Mouse (Mus musculus) intestine, postnatal 0 days (tissue): ENCODE measurements around the gene Gm1604a. TPM values are rescaled to one million over a fixed set of nuclear protein-coding genes. Genes with fewer than 3 reads are reported as not detected.
"Not testable (repeated sequence)": the region's sequence is repeated elsewhere in the genome, so short reads cannot be mapped to it uniquely, and the experiment has no call there.

Source experiments
- ATAC-seq: fragments of 200-750 bp; cut with Nextera tagmentation; 2 replicates; pipeline ENCODE4 v1.8.0; 2017; ENCODE audit warnings: mild to moderate bottlenecking, moderate TSS enrichment, moderate library complexity
- H3K27ac ChIP-seq: fragments of 300-500 bp; sonication (generic); 2 replicates; pipeline ENCODE4 v1.5.1; 2014; ENCODE audit warnings: mild to moderate bottlenecking, low read depth, low read length, moderate library complexity
- H3K27me3 ChIP-seq: fragments of 300-500 bp; sonication (generic); replicated peaks from 2 replicates; pipeline ENCODE4 v1.6.1; 2014; ENCODE audit warnings: low read length, mixed read lengths; ENCODE audit not compliant: control insufficient read depth, insufficient read depth
- H3K36me3 ChIP-seq: fragments of 300-500 bp; sonication (generic); 2 replicates; pipeline ENCODE4 v1.6.1; 2014; ENCODE audit warnings: mild to moderate bottlenecking, moderate library complexity; ENCODE audit not compliant: control insufficient read depth, insufficient read depth
- H3K4me1 ChIP-seq: fragments of 300-500 bp; sonication (generic); replicated peaks from 2 replicates; pipeline ENCODE4 v1.6.1; 2014; ENCODE audit warnings: antibody characterized with exemption, low read length, mixed read lengths; ENCODE audit not compliant: control insufficient read depth, insufficient read depth
- H3K4me2 ChIP-seq: fragments of 300-500 bp; sonication (generic); replicated peaks from 2 replicates; pipeline ENCODE4 v1.6.1; 2014; ENCODE audit warnings: low read depth, mild to moderate bottlenecking, moderate library complexity
- H3K4me3 ChIP-seq: fragments of 300-500 bp; sonication (generic); 2 replicates; pipeline ENCODE4 v1.5.1; 2014; ENCODE audit warnings: low read depth, low read length
- H3K9ac ChIP-seq: fragments of 300-500 bp; sonication (generic); 2 replicates; pipeline ENCODE4 v1.6.1; 2014; ENCODE audit warnings: mild to moderate bottlenecking, low read depth, low read length
- H3K9me3 ChIP-seq: fragments of 300-500 bp; sonication (generic); 2 replicates; pipeline ENCODE4 v1.6.1; 2016; ENCODE audit warnings: mixed run types; ENCODE audit not compliant: control insufficient read depth
- CTCF ChIP-seq: sonication (generic); IDR thresholded peaks from 2 replicates; pipeline ENCODE4 v1.5.1; 2016; ENCODE audit warnings: low read depth, mild to moderate bottlenecking, control low read depth, antibody characterized with exemption, moderate library complexity
- WGBS: fragments of 180-500 bp; shearing (Covaris S2); extraction: QIAGEN DNeasy Blood & Tissue Kit; methylation state at CpG from one replicate; pipeline ENCODE4 v1.1.7; 2014; 5-methylcytosine and 5-hydroxymethylcytosine counted together
- polyA plus RNA-seq: library from polyadenylated mRNA; unstranded; fragments of >200 nt; fragmentation: Nextera tagmentation; extraction: Ambion mirVana; gene quantifications from 2 replicates; pipeline ENCODE4 v1.2.1, GENCODE M21; 2015

The Gm1604a gene
- polyA plus RNA-seq, 1 experiment from 2014 or later = not detected

DNA sequence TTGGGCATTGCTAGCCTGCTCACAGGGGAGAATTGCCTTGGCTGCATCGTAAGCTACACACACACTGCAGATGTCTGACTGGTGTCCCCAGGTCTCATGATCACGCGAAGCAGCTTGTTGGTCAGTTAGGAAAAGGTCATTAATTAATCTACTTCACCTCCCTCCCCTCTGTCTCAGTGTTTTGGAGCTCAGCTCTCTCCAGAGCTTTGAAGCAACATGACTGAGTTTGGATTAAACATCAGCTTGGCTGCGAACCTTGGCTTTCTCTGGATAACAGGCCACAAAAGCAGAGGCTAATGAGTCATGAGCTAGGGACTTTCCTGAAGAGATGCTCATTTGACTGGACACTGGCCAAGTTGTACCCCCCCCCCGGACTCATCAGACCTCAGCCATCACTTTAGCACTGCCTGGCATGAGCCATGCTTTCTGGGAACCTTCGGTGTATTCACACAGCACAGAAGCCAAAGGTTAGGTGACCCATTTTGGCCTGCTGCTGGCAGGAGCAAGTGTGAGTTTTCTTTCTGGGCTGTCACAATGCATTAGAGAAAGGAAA lies 5.3 kb downstream of the Gm1604a start:
- not testable (repeated sequence) for H3K4me3 ChIP-seq, H3K9ac ChIP-seq, H3K9me3 ChIP-seq, H3K4me1 ChIP-seq, ATAC-seq, H3K27me3 ChIP-seq, H3K4me2 ChIP-seq, H3K36me3 ChIP-seq, H3K27ac ChIP-seq
- WGBS = 90% methylated on average over 3 of the region's 6 CpGs

DNA sequence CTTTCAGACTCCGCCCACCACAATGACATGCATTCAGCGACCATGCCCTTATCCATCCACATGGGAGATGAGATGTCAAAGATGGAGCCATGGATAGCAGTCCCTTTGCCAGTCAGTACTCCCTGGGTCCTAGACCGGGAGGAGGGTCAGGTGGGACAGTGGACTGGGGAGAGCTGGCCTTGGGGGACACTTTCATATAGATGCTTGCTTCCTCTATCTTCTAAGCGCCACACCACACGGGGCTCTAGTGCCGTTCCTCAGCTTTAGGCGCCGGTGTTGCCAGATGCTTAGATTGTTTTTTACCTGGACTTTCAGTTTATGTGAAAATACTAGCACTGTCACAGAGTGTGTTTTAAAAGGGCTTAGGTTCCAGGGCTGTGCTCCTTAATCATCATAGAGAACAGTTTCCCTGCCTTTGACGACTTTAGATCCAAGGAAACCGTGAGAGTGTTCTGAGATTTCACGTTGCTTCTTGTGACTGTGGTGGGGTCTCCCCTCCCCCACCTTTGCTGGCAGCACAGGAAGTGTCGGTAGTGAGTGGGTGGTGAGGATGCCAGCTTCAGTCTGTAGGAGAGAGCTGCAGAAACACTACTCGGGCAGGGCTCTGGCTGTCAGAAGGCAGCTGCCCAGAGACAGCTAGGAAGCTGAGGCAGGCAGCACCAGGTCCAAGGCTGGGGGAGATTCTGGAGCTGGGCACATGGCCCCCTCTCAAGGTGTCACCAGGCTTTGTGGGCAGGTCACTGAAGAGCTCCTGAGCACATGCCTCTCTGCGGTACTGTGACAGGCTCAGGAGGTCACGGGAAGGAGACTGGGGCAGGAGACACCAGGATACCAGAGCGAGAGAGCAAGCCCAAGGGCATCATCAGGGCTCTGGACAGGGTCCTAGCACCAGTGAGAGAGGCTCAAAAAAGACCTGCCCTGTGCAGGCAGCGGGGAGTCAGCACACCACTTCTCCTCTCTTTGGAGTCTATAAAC lies 8.1 kb downstream of the Gm1604a start:
- H3K36me3 ChIP-seq, ATAC-seq, H3K27ac ChIP-seq, H3K27me3 ChIP-seq, H3K9ac ChIP-seq, H3K9me3 ChIP-seq, H3K4me3 ChIP-seq, H3K4me2 ChIP-seq, H3K4me1 ChIP-seq: not testable (repeated sequence)
- WGBS = 52% methylated on average over 2 of the region's 17 CpGs

DNA sequence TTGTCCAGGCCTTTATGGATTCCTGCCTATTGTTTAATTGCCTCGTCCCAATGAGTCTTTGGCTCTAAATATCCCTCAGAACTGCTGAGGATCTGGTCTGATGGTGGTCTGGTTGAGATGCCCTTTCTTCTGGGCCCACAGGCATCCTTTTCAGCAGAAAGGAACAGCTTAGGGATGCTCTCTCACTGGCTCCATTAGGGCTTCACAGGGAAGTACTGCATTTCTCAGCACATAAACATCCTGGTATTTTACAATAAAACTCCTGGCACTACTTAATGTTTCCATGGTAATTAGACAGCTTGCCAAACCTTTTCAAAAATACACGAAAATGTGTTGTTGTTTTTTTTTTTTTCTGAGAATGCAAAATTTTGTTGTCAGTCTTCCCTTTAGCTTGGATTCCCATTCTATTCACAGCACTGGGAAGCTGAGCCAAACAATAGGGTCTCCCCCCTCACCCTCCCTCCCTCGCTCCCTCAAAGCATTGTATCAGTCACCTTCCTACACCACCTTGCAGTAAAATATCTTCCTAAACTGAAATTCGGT lies 43.7 kb downstream of the Gm1604a start:
- not testable (repeated sequence) for H3K4me1 ChIP-seq, ATAC-seq, H3K9me3 ChIP-seq, H3K36me3 ChIP-seq, H3K9ac ChIP-seq, H3K27me3 ChIP-seq, H3K27ac ChIP-seq, H3K4me2 ChIP-seq, H3K4me3 ChIP-seq
- WGBS = 64% methylated on average over 2 of the region's 4 CpGs

DNA sequence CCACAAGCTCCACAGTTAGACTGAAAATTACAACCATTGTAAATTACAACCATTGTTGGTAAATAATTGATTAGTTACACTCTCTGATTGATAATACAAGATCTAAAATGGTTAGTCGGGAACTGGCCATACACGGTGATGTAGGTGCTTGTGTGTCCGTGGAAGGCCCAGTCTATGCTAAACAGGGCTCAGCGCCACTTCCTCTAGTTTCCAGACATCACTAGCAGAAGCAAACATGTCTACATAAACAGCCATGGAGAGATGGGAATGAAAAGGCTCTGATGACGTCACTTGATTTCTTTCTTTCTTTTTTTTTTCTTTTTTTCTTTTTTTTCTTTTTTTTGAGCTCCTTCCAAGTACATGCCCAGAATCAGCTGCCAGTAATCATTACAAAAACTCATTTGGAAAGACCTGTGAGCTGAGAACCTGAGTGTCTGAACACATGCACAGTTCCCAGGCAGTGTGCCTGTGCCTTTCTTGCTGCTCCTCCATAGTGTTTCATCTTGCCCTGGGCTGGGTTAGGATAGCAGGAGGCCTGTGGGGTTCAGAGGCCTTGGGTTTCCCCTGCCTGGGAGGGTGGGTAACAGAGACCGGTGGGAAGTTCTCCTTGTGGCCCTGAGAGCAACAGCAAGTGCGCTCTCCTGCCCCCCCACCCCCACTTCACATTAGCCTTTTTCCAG lies 44.3 kb downstream of the Gm1604a start:
- H3K4me2 ChIP-seq, H3K36me3 ChIP-seq, H3K27me3 ChIP-seq, H3K9me3 ChIP-seq, H3K9ac ChIP-seq, H3K27ac ChIP-seq, H3K4me3 ChIP-seq, H3K4me1 ChIP-seq, ATAC-seq: not testable (repeated sequence)
- WGBS = 81% methylated on average over 5 of the region's 7 CpGs

DNA sequence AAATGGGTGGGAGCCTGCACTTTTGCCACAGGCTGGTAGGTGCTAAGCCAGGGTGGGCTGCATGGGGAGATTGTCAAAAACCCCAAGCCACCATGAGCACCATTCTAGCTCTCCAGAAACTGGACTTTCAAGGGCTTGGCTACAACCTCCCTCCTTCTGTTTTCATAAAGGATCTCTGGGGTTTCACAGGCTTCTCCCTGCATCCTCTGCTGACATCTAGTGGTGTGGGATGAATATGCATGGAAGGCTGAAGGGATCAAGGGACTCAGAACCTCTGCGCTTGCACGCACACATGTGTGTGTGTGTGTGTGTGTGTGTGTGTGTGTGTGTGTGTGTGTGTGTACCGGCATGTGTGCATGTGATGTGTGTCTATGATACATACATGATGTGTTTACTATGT lies 49.1 kb downstream of the Gm1604a start:
- not testable (repeated sequence) for H3K9ac ChIP-seq, ATAC-seq, H3K9me3 ChIP-seq, H3K36me3 ChIP-seq, H3K27me3 ChIP-seq, H3K4me2 ChIP-seq, H3K4me1 ChIP-seq, H3K27ac ChIP-seq, H3K4me3 ChIP-seq
- peak; percentile 68 for TF ChIP-seq CTCF
- WGBS = 23% methylated on average over 3 of the region's 3 CpGs

DNA sequence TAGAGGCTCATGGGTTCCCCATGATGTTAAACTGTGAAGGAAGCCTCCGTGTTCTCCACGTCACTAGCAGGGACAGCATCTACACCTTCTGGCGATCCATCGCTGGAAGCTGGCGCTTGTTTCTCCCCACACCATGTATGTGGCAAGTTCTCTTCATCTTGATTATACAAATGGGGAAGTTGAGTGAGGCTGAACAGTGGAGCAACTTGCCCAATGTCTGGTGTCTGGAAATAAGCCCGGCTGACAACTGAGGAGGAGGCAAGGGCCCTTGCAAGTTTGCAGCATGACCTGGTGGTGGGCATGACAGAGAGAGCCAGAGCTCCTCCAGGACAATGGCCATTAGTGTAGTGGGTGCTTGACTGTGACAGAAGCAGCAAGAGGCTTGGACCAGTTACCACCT lies 50.2 kb downstream of the Gm1604a start:
- H3K9me3 ChIP-seq, H3K4me3 ChIP-seq, H3K9ac ChIP-seq, H3K4me1 ChIP-seq, H3K4me2 ChIP-seq, H3K27ac ChIP-seq, H3K27me3 ChIP-seq, ATAC-seq, H3K36me3 ChIP-seq: not testable (repeated sequence)
- WGBS = 77% methylated on average over 5 of the region's 6 CpGs
